Mouse (Mus musculus) layer of hippocampus, adult 9-11 months (tissue): ENCODE data around the gene Cdkal1.
A peak's percentile ranks its signal among the peaks of the same experiment; 100 is the strongest.

Source experiments
- DNase-seq: peaks from one replicate; pipeline ENCODE4 v3.0.0; 2022

Cdkal1 gene

DNA sequence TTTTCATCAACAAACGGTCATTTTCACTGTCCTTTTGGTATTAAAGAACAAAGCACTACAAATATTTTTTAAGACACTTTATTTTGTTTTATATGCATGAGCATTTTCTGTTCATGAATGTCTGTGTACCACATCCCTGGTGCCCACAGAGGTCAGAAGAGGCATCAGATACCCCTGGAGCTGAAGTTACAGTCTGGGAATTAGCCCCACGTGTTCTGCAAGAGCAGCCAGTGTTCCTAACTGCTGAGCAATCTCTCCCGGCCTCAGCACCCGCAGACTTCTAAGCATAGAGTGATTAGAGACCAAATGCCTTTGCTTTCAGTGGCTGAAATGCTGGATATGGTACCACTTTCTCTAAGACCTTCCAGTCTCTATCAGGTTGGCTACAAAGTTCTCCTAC lies 379.1 kb downstream of the Cdkal1 start:
- DNase-seq: no peak

DNA sequence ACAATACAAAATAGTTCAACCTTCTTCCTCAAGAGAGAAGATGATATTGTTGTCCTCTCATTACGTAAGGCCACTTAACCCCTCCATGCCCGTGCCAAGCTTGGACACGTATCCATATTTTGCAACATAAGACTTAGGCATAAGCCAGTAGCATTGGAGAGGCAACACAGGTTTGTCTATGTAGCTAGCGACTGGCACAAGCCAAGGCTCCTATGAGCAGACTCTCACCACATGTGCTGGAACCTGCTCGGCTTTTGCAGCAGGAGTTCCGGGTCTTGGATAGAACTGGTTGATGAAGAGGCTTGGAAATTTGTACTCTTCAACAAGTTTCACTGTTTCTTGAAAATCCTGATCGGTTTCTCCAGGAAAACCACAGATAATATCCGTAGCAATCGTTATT lies 381.2 kb downstream of the Cdkal1 start:
- no peak for DNase-seq

DNA sequence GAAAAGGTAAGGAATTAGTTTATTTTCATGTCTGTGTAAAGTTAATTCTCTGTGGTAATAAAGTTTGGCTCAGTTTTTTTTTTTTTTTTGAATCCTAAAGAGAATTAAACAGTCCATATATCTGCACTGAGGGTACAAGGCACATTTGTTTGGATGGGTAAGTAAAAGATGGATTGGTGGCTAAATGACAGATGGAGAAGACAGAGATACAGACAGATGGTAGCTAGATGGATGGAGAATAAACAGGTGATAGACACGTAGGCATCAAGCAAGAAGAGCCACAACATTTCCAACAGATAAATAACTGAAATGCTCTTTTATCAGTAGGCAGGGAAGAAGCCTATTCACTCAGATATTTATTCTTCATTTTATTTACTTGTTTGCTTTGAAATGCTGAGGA lies 381.7 kb downstream of the Cdkal1 start:
- DNase-seq: no peak

DNA sequence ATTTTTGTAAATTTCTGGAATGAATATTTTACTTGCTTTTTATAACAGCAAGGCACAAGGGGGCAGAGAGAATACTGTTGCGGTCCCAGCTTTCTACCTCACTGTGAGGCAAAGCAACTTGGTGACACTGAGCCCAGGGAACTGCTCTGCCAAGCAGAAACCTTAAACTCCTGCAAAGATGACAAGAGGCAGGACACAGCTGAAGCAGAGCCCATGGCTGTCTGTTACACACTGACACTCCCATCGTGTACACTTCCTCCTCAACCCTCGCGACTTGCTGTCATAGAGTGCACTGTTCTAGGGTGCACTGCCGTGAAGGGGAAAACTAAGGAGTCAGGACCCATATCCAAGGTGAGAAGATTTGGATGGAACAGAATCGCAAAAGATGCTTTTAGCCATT lies 393.2 kb downstream of the Cdkal1 start:
- no peak for DNase-seq

DNA sequence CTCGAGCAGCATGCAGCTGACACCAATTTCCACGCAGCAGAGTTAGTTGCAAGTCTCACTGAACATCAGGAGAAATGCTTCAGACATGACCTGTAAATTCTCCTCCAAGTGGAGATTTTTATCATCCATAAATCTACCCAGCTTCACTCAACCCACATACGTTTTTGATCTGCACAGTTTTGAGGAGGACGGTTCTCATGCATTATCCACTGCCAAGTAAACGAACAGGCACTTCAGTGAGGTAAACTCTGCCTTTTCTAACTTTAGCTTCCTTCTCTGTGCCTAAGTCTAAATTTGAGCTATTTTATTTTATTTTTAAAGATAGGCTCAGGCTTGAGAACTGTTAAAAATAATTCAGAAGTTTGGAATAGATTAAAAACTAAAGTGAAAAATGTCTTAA lies 394.7 kb downstream of the Cdkal1 start:
- DNase-seq: no peak

DNA sequence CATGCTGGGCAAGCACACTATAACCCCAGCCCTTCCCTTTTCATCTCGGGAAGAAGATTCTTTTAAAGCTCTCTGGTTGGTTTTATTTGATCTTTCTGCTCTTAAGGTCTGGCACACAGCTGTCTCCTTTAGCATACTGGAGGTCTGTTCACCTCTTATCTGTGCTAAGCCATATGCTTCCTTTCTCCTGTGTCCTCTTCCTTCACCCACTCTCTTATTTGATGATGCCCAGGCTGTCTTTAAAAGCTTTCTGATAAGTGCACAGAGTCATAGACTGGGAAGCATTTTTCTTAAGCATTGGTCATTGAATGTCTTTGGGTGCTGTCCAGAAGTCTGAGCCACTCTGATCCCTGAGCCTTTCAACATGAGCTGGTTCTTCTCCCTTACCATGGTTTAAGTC lies 397.1 kb downstream of the Cdkal1 start:
- DNase-seq: no peak

DNA sequence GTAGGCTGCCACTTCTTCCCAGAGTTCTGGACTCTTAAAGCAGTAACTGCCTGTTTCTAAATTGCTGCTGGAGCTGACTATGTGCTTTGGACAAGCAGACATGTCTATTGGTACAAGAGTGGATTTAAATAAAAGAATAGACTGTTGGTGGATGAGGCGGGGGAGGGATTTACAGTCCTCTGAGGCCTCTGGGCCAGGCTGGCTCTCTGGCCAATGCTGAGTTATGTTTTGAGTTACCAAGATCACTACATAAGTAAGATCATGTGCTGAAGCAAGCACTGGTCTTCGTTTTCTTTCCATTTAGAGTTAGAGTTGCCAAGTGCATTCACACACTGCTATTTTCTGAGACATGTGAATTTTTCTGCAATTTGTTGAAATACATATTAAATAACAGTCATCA lies 418.4 kb downstream of the Cdkal1 start:
- no peak for DNase-seq

DNA sequence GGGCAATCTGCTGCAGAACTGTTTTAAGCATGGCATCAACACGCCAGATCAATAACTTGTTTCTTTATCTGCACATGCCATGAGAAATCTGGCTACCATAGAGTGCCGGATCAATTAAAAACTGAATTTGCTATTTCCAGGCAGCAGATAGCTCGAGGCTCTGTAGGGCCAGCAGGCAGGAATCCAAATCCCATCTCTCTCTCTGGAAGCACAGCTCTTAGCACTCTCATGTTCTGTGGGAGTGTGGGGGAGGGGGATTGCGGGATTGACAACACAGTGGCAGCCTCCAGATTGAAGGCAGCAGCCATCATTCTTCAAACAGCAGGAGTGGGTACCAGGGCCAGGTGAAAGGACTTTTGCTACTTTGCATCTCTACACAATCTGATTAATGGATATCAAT lies 420.7 kb downstream of the Cdkal1 start:
- DNase-seq: peak; percentile 86

DNA sequence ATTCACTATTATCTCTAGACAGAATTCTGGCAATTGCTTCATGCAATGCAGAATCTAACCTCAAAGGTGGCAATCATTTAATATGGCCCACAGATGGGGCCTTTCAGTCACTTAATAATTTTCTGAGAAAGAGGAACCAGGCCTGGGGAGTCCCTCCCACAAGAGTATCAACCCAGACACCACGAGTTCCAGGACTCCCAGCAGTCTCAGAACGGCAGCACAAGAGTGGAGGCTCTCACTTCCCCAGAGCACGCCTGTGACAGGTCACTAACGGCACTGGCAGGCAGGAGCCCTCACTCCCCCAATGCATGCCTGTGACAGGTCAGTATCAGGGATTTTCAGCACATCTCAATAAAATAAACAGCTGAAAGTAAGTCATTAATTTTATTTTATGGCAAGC lies 424.6 kb downstream of the Cdkal1 start:
- no peak for DNase-seq

DNA sequence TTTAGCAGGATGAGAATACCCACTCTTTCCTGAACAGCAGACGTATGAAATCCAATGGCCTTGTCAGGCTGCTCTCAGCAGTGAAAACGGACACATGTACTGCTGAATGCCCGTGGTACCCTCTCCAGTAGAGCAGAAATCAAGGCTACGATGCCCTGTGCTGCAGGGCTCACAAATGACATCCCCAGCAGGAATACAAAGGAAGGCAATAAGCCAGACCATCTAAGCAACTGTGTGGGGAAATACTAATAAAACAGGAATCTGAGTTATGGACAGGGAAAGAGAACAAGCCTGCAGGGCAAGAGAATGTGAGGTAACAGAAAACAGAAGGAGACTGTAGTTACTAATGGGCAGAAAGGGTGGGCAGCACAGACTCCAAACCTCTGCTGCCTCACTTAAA lies 425.6 kb downstream of the Cdkal1 start:
- no peak for DNase-seq

DNA sequence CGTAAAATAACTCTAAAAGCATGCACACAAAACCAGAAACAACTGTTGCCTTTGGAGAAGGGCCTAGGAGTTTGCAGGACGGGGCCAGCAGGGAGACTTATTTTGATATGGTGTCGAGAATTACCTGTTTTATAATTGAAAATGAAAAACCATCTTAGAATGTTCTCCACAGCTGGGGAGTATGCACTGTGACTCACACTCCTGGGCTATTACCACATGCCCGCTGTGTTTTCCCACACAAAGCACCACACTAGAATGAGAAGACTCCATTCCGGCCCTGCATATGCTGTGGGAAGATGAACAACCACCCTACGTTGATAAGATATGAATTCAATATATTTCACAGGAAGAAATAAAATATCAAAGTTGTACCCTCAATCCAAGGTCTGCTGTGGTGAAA lies 426.3 kb downstream of the Cdkal1 start:
- no peak for DNase-seq

DNA sequence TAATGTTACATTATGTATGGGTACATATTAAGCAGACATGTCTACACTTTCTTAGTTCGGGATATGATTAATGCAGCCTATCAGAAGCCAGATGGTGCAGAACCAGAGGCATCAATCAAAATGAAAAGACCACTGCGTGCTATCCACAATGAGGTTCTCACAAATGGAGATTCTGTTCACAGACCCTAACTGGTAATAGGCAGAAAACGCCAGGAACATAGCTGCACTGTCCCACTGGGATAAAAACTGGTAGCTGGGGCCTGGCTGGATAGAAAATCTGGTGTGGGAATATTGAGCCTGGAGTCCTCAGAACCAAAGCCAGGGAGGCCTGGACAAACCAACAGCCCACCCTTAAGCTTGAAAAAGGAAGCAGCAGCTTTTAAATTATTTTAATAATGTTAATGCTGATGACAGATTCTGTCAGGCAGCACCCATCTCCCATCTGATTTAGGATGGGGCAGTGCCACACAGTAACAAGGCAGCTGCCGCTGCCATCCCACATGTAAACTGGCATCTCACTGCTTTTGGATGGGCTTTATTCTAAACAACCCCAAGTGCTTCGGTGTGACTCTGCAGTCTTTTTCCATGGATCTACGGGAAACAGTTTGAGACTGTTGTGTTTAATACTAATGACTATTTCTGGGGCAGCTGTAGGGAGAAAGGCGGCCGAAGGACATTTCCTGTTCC lies 438.9 kb downstream of the Cdkal1 start:
- no peak for DNase-seq

DNA sequence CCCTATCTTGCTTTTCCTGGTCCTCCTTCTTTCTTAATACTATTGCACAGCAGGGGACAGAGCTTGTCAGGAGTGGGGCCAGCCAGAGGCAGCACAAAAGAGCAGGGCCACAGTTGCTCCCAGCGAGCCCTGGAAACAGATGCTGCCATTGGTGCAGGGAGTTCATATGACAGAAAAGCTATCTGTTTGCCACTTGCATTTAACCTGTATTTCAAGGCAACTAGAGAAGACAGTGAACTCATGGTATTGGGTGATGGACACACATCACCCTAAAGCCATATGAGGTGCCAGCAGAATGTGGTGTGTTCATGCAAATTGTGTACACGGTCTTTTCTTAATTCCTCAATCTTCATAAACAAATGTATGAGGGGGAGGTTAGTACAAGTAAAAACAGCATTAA lies 439.5 kb downstream of the Cdkal1 start:
- no peak for DNase-seq

DNA sequence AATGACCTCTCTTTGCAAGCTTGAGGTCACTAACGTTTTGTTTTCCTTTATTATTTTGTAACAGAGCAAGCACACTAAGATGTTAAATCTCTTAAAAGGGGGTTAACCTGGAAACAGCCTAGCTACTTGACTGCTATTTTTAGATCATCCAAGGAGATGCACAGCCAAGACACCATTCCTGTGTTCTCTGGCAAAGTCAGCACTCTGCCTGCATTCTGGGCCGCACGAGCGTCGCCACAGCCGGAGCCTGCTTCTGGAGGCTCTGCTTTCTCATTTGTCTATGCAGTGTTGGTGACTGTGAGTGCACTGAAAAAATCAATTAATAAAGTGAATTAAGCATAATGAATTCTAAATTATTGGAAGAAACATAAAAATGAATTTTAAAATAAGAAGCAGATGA lies 440.6 kb downstream of the Cdkal1 start:
- no peak for DNase-seq

DNA sequence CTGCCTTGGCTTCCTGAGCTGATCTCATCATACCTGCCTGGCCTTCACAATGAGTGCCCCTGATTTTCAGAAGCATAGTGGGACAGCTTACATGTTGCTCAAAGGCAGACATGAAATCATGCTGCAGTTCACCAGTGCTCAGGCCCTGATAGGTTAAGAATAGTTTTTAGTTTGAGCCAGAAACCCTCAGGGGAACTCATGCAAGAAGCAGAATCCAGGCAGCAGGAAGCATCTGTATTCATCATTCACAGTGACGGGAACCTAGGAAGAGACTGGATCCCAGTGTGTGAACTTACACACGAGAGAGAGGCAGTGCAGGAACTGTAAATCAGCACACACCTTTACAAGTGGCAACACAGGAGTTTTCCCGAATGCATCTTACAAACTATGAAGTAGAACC lies 441.0 kb downstream of the Cdkal1 start:
- DNase-seq: no peak

DNA sequence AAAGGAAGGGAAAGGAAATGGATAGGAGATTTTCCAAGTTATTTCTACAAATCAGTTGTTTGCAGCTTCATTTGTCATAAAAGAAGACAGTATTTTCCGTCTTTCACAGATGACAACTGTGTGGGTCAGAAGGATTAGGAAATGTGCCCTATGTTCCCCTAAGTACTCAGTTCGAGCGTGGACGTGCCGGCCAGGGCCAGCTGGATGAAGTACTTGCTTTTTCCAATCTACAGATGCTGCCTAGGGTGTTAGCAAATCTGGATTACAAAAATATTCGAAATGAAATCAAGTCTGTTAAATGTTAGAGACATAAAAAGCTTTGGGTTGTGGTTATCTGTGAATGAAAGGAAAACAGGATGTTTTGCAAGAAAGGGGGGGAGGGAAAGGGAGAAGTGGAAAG lies 444.3 kb downstream of the Cdkal1 start:
- no peak for DNase-seq

DNA sequence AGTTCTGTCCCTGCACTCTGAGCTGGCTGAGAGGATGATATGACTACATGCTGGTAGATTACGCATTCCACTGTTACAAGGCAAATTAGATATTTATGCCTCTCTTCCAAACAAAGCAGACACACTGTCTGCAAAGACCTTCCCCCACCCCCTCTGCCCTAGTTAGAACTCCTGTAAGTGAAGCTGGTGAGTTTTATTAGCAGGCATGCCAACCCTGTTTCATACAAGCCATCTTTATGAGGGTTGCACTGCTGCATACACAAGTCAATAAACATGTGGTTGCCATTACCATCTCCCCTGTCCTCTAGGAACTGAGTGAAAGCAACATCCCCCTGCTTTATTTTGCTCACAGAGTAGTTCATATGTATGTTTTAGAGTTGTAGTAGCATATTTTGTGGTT lies 447.9 kb downstream of the Cdkal1 start:
- no peak for DNase-seq

DNA sequence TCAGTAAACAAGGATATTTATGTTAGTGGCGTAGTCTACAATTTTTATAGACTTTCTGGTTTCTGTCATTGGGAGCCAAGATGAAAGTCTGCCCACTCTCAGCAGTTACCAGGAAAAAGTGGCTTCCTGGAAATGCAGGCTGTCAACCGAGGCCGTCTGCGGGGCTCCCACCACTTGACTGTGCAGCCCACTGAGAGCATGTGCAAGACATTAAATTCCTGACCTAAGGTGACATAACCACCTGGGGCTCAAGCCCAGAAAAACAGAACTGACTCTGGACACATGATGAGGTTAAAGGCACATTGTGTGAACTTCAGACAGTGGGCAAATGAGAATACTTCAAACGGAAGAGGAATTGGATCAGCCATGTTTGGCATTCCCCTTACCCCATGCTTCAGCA lies 450.2 kb downstream of the Cdkal1 start:
- no peak for DNase-seq

DNA sequence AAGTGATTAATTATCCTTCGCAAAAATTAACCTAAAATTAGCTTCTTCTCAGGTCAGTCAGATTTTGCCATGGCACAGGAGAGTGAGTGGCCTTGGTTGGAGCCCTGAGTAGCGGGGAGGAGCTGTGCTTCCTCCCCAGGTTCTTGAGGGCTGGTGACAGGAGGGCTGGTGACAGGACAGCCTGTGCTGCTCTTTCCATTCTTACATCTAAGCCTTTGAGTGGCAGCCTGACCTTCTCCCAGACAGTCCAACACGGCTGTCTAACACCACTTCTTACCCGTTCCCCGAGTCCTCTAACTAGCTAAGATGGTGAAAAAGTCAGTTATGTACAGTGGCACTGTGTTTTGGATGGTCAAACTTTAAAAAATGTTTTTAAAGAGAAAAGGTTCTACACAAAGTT lies 452.3 kb downstream of the Cdkal1 start:
- DNase-seq: no peak

DNA sequence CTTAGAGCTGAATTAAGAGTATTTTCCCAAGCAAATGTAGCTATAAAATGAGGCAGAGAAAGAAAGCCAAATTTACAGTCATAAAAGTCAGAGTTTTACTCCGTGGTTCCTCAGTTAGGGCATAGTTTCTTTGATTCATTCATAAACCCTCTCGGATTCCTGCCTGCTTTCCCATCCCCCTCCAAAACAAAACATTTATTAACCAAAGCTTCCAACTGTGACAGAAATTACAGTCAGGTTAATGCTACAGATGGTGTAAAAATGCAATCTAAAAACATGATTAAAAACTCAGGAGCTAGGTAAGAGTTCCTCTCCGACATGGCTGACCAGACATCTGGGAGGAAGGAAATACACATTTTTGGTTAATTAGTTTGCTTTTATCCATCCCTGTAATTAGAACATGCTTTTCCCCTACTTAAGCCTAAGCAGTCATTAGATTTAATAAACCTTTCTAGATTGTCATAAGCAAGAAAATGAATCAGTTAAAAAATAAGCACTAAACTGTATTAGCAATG lies 452.9 kb downstream of the Cdkal1 start:
- no peak for DNase-seq

DNA sequence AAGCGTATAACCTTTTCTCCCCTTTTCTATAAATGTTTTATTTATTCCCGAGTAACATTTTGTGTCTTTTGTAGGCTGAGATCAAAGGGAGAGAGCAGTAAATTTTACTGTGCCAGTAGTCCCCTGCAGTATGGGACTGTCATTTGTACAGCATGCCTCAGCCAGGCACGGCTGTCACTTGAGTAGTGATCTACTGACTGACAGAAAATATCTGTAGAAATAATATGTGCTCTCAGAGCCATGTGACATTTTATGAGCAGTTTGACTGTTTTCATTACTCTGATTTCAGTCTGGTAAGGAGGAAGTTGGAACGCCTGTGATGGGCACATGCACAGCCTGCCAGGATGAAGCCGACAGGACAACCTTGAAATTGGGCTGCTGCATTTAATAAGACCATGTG lies 455.6 kb downstream of the Cdkal1 start:
- DNase-seq: peak; percentile 36

DNA sequence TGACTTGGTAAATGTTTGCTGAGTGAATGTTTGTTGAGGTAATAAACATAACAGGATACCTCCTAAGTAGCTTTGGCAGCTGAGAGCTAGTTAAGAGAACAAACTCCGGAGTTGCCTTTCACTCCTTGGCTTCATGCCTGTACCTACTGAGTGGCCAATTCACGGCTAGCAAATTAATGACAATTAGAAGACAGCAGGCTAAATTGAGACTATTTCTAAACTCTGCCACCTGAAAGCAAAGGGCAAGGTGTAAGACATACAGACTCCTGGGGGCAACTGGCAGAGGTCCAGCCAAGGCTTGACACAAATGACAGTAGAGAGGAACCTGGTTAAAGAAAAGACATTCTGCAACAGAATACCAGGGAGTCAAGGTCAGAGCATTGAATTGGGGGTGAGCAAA lies 457.0 kb downstream of the Cdkal1 start:
- DNase-seq: no peak

DNA sequence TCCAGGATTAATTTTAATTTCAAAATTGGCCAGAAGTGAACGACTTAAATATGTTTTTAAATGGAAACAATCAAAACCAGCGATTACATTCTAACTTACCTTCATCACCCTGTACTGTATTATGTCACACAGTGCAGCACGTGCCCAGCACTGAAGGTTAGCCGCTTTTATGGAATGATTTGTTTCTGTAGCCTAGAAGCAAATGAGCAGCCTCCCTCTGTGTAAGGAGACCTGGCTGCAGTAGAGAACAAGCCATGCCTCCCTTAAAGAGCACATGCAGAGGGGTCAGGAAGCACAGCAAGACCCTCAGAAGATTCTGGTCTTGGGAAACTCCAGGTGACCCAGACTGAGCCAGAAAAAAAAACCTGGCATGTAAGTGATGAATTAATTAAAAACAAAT lies 459.8 kb downstream of the Cdkal1 start:
- DNase-seq: no peak

DNA sequence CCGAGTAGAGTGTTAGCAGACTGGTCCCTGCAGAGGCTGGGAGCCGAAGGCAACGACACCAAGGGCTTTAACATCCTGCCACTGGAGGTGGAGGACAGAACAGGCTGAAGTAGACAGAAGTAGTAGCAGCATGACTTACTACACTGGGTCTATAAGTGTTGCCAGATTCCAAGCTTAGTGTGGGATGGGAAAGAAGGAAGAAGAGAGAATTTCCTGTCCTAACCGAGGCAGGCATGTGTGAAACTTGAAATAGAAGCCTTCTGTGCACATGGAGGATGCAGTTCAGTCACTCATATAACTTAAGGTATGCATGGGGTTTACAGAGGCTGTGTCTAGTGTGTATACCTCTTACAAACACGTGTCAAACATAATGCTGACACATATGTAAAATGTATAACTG lies 465.4 kb downstream of the Cdkal1 start:
- DNase-seq: no peak

DNA sequence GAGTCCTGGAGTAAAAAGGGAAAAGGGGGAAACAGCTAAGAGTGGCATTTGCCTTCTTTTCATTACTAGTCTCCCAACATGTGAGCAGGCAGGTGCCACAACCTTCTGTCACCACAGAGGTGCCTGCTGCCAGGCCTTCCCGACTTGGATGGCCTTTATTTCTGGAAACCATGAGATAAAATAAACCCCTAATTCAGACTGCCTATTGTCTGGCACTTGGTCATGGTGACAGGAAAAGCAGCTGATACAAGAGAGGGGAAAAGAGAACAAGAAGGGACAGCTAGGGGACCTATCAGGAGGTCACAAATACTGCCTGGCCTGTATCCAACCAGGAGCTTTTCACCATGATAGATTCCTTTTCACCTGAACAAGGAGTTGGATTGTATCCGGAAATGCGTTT lies 466.6 kb downstream of the Cdkal1 start:
- DNase-seq: no peak

DNA sequence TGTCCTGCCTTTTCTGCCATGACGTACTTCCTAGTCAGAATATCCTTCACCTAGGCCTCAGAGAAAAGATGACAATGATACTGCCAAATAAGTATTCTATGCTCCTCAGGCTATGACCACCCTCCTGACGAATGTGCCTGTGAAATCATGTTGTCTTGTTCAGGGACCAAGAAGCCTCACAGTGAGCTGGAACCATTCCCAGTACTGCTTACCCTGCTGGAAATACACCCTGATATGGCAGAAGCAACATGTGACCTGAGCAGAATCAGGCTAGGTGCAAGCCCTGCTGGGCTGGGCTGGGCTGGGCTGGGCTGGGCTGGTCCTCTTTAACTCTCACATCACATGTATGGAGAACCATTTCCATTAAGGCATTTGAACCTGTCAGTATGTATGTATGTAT lies 477.9 kb downstream of the Cdkal1 start:
- DNase-seq: no peak
